Mouse (Mus musculus) kidney, adult 2 months (tissue): Measurements from ENCODE around the gene Gm45753.

ENCODE experiments used
- CTCF ChIP-seq: fragments of 200-500 bp; conservative IDR thresholded peaks from 2 replicates; pipeline ENCODE4 v1.5.1; 2011; ENCODE audit warnings: low read depth, mild to moderate bottlenecking, control low read depth, low read length, moderate library complexity, mixed read lengths; ENCODE audit not compliant: insufficient read depth, insufficient read length
- POLR2A ChIP-seq: fragments of 200-500 bp; IDR thresholded peaks from one replicate; pipeline ENCODE4 v1.6.1; 2011; ENCODE audit warnings: low read depth, low read length, control low read depth

- TF ChIP-seq CTCF (no peak), POLR2A (no peak)
Measured at GRCm38 (mm10) chr8:45344298-45344697, 36.0 kb upstream of the Gm45753 start.
